Mouse (Mus musculus) lung, embryonic 15.5 days (tissue): Measurements from ENCODE around the gene Tardbp. TPM values are rescaled to one million over a fixed set of nuclear protein-coding genes. Genes with fewer than 3 reads are reported as not detected.
A peak's percentile ranks its signal among the peaks of the same experiment; 100 is the strongest.

Experiments used
- ATAC-seq: fragments of 200-750 bp; cut with Nextera tagmentation; 2 replicates; pipeline ENCODE4 v1.8.0; 2017; ENCODE audit warnings: moderate number of reproducible peaks, borderline replicate concordance; ENCODE audit not compliant: low FRiP score, low TSS enrichment; ENCODE audit errors: extremely low read depth
- H3K27ac ChIP-seq: fragments of 300-500 bp; sonication (generic); 2 replicates; pipeline ENCODE4 v1.5.1; 2015; ENCODE audit warnings: moderate library complexity, mild to moderate bottlenecking, inconsistent platforms
- H3K27me3 ChIP-seq: fragments of 300-500 bp; sonication (generic); 2 replicates; pipeline ENCODE4 v1.6.1; 2015; ENCODE audit warnings: inconsistent platforms
- H3K36me3 ChIP-seq: fragments of 300-500 bp; sonication (generic); 2 replicates; pipeline ENCODE4 v1.6.1; 2015; ENCODE audit warnings: inconsistent platforms
- H3K4me1 ChIP-seq: fragments of 300-500 bp; sonication (generic); 2 replicates; pipeline ENCODE4 v1.6.1; 2015; ENCODE audit warnings: inconsistent platforms
- H3K4me2 ChIP-seq: fragments of 300-500 bp; sonication (generic); 2 replicates; pipeline ENCODE4 v1.6.1; 2015; ENCODE audit warnings: inconsistent platforms, mild to moderate bottlenecking, moderate library complexity
- H3K4me3 ChIP-seq: fragments of 300-500 bp; sonication (generic); 2 replicates; pipeline ENCODE4 v1.5.1; 2015; ENCODE audit warnings: mild to moderate bottlenecking, inconsistent platforms
- H3K9ac ChIP-seq: fragments of 300-500 bp; sonication (generic); 2 replicates; pipeline ENCODE4 v1.6.1; 2015; ENCODE audit warnings: inconsistent platforms
- H3K9me3 ChIP-seq: fragments of 300-500 bp; sonication (generic); 2 replicates; pipeline ENCODE4 v1.6.1; 2016; ENCODE audit warnings: inconsistent platforms
- WGBS: fragments of 180-500 bp; shearing (Covaris S2); methylation state at CpG from one replicate; pipeline ENCODE4 v1.1.7; 2015; 5-methylcytosine and 5-hydroxymethylcytosine counted together
- polyA plus RNA-seq: library from polyadenylated mRNA; unstranded; fragments of >200 nt; fragmentation: Nextera tagmentation; extraction: Ambion mirVana; gene quantifications from 2 replicates; pipeline ENCODE4 v1.2.1, GENCODE M21; 2015

The Tardbp gene
- polyA plus RNA-seq, 1 experiment from 2014 or later = 392 TPM

- H3K4me1 ChIP-seq = 0 out of 2 replicates have a peak, but pooled peaks cover 5% of the 10 kb centered on the region
- no peak overlapping the region for H3K27ac ChIP-seq
- no peaks in the 10 kb centered on the region for H3K9me3 ChIP-seq
- no peak overlapping the region for H3K9ac ChIP-seq
- no peak for ATAC-seq
- H3K4me3 ChIP-seq = no peak overlapping the region
- no peaks in the 10 kb centered on the region for H3K27me3 ChIP-seq
- 59% methylated on average over 4 of the region's 4 CpGs for WGBS
- H3K4me2 ChIP-seq = no peak overlapping the region
- peaks cover 49% of the 10 kb centered on the region for H3K36me3 ChIP-seq
Measured at GRCm38 (mm10) chr4:148612557-148612956, 14.3 kb downstream of the Tardbp start.

GRCm38 (mm10) chr4:148610631-148611364 is 16.0 kb downstream of the Tardbp start:
- 0 out of 2 replicates have a peak, but pooled peaks cover 5% of the 10 kb centered on the region for H3K4me1 ChIP-seq
- H3K4me2 ChIP-seq = no peak overlapping the region
- no peaks in the 10 kb centered on the region for H3K27me3 ChIP-seq
- no peak overlapping the region for H3K27ac ChIP-seq
- H3K9me3 ChIP-seq = no peaks in the 10 kb centered on the region
- ATAC-seq = no peak
- WGBS = 63% methylated on average over 5 of the region's 5 CpGs
- no peak overlapping the region for H3K9ac ChIP-seq
- no peak overlapping the region for H3K4me3 ChIP-seq
- H3K36me3 ChIP-seq = peaks cover 34% of the 10 kb centered on the region

GRCm38 (mm10) chr4:148609805-148610204 is 17.0 kb downstream of the Tardbp start:
- no peaks in the 10 kb centered on the region for H3K9me3 ChIP-seq
- H3K9ac ChIP-seq = no peak overlapping the region
- 82% methylated on average over 5 of the region's 5 CpGs for WGBS
- no peak overlapping the region for H3K4me2 ChIP-seq
- peaks cover 24% of the 10 kb centered on the region for H3K36me3 ChIP-seq
- no peak for ATAC-seq
- H3K4me3 ChIP-seq = no peak overlapping the region
- H3K27ac ChIP-seq = no peak overlapping the region
- no peaks in the 10 kb centered on the region for H3K27me3 ChIP-seq
- H3K4me1 ChIP-seq = 0 out of 2 replicates have a peak, but pooled peaks cover 5% of the 10 kb centered on the region

- Histone ChIP-seq H3K27me3 (no peaks in the 10 kb centered on the region), H3K36me3 (peaks cover 8% of the 10 kb centered on the region), H3K4me1 (0 out of 2 replicates have a peak, but pooled peaks cover 5% of the 10 kb centered on the region), H3K9ac (no peak overlapping the region), H3K9me3 (no peaks in the 10 kb centered on the region), H3K4me3 (no peak overlapping the region), H3K27ac (no peak overlapping the region), H3K4me2 (no peak overlapping the region)
- WGBS = 26% methylated on average over 5 of the region's 5 CpGs
- ATAC-seq = no peak
Measured at GRCm38 (mm10) chr4:148607758-148608157, 19.1 kb downstream of the Tardbp start.

GRCm38 (mm10) chr4:148604541-148605165 is 22.2 kb downstream of the Tardbp start:
- H3K4me2 ChIP-seq = no peak overlapping the region
- no peak overlapping the region for H3K4me3 ChIP-seq
- 0 out of 2 replicates have a peak, but pooled peaks cover 5% of the 10 kb centered on the region for H3K4me1 ChIP-seq
- H3K27me3 ChIP-seq = no peaks in the 10 kb centered on the region
- no peaks in the 10 kb centered on the region for H3K36me3 ChIP-seq
- H3K9me3 ChIP-seq = no peaks in the 10 kb centered on the region
- 0 out of 2 replicates have a peak, but pooled peaks have one; percentile 6 for ATAC-seq
- H3K27ac ChIP-seq = no peak overlapping the region
- 84% methylated on average over 3 of the region's 3 CpGs for WGBS
- no peak overlapping the region for H3K9ac ChIP-seq

- no peak overlapping the region for H3K4me2 ChIP-seq
- no peak for ATAC-seq
- no peak overlapping the region for H3K27ac ChIP-seq
- H3K9ac ChIP-seq = no peak overlapping the region
- no peaks in the 10 kb centered on the region for H3K9me3 ChIP-seq
- H3K4me3 ChIP-seq = no peak overlapping the region
- 72% methylated on average over 7 of the region's 7 CpGs for WGBS
- no peaks in the 10 kb centered on the region for H3K27me3 ChIP-seq
- 0 out of 2 replicates have a peak, but pooled peaks cover 5% of the 10 kb centered on the region for H3K4me1 ChIP-seq
- peaks cover 4% of the 10 kb centered on the region; the same call in 1 of the 2 replicates for H3K36me3 ChIP-seq
Measured at GRCm38 (mm10) chr4:148604141-148604540, 22.7 kb downstream of the Tardbp start.

GRCm38 (mm10) chr4:148603376-148604139 is 23.3 kb downstream of the Tardbp start:
- no peak overlapping the region for H3K4me2 ChIP-seq
- no peak overlapping the region for H3K9ac ChIP-seq
- no peak overlapping the region for H3K27ac ChIP-seq
- peak; percentile 15; the same call in 1 of the 2 replicates for ATAC-seq
- H3K36me3 ChIP-seq = peaks cover 9% of the 10 kb centered on the region
- H3K4me3 ChIP-seq = no peak overlapping the region
- WGBS = 65% methylated on average over 10 of the region's 10 CpGs
- no peaks in the 10 kb centered on the region for H3K9me3 ChIP-seq
- no peaks in the 10 kb centered on the region for H3K27me3 ChIP-seq
- 0 out of 2 replicates have a peak, but pooled peaks cover under 1% of the 10 kb centered on the region for H3K4me1 ChIP-seq

- 79% methylated on average over 14 of the region's 14 CpGs for WGBS
- Histone ChIP-seq H3K27ac (no peak within 1 kb of the TSS), H3K27me3 (no peaks in the 10 kb centered on the region), H3K36me3 (peaks cover 12% of the 10 kb centered on the region), H3K9ac (no peak within 1 kb of the TSS), H3K4me3 (no peak within 1 kb of the TSS), H3K9me3 (no peaks in the 10 kb centered on the region), H3K4me2 (no peak within 1 kb of the TSS), H3K4me1 (no peaks in the 10 kb centered on the region)
- ATAC-seq = no peak
Measured at GRCm38 (mm10) chr4:148602357-148603120, 24.3 kb downstream of the Tardbp start, which contains the start of gene Masp2. Gene Masp2, plus strand, starts transcription at chr4:148602554.

- Histone ChIP-seq H3K27ac (no peak overlapping the region), H3K27me3 (no peaks in the 10 kb centered on the region), H3K9me3 (no peaks in the 10 kb centered on the region), H3K36me3 (peaks cover 17% of the 10 kb centered on the region), H3K9ac (no peak overlapping the region), H3K4me3 (no peak overlapping the region), H3K4me2 (no peak overlapping the region), H3K4me1 (no peaks in the 10 kb centered on the region)
- ATAC-seq = no peak
- 66% methylated on average over 4 of the region's 4 CpGs for WGBS
Measured at GRCm38 (mm10) chr4:148601871-148602270, 24.9 kb downstream of the Tardbp start.

GRCm38 (mm10) chr4:148600316-148600715 is 26.5 kb downstream of the Tardbp start:
- Histone ChIP-seq H3K4me1 (no peaks in the 10 kb centered on the region), H3K9me3 (no peaks in the 10 kb centered on the region), H3K36me3 (peaks cover 32% of the 10 kb centered on the region), H3K27ac (no peak overlapping the region), H3K4me2 (no peak overlapping the region), H3K4me3 (no peak overlapping the region), H3K27me3 (no peaks in the 10 kb centered on the region), H3K9ac (no peak overlapping the region)
- ATAC-seq = no peak
- 89% methylated on average over 4 of the region's 4 CpGs for WGBS

- Histone ChIP-seq H3K27me3 (no peaks in the 10 kb centered on the region), H3K4me1 (no peaks in the 10 kb centered on the region), H3K27ac (no peak overlapping the region), H3K4me2 (no peak overlapping the region), H3K4me3 (no peak overlapping the region), H3K36me3 (peaks cover 47% of the 10 kb centered on the region), H3K9me3 (no peaks in the 10 kb centered on the region), H3K9ac (no peak overlapping the region)
- WGBS = 93% methylated on average over 12 of the region's 12 CpGs
- no peak for ATAC-seq
Measured at GRCm38 (mm10) chr4:148598826-148599225, 28.0 kb downstream of the Tardbp start.
